Mouse (Mus musculus): ENCODE results near the gene Ccnjl.

DNA sequence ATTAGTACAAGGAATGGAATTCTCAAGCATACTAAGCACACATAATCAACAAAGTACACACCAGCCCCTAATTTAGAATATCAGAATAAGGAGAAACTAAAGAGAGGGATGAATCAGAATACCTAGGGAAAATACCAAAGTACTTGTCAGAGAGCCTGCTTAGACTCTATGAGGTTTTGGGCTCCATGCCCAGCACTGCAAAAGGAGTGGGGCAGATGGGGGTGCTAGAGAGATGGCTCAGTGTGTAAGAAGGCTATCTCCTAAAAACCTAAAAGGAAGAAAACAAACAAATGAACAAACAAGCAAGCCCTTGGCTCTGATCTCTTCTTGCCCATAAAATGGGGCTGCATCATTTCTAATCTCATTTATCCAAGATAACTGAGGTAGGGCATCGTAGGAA lies 95.8 kb downstream of the Ccnjl start:
- TF ChIP-seq CTCF (IDR thresholded peaks at IDR 0.05; ENCODE audit: extremely low read depth, insufficient read depth, low read length), result no peak
- TF ChIP-seq POLR2A (IDR thresholded peaks at IDR 0.05; ENCODE audit: extremely low read depth, insufficient read depth, low read length), result no peak

Data from cortical plate, adult 2 months (tissue).